Mouse (Mus musculus) lung, embryonic 15.5 days (tissue): ENCODE data around the gene Slc22a12. TPM values are rescaled to one million over a fixed set of nuclear protein-coding genes. Genes with fewer than 3 reads are reported as not detected.
A peak's percentile ranks its signal among the peaks of the same experiment; 100 is the strongest.

Source experiments
- ATAC-seq: fragments of 200-750 bp; cut with Nextera tagmentation; 2 replicates; pipeline ENCODE4 v1.8.0; 2017; ENCODE audit warnings: moderate number of reproducible peaks, borderline replicate concordance; ENCODE audit not compliant: low FRiP score, low TSS enrichment; ENCODE audit errors: extremely low read depth
- H3K27ac ChIP-seq: fragments of 300-500 bp; sonication (generic); 2 replicates; pipeline ENCODE4 v1.5.1; 2015; ENCODE audit warnings: moderate library complexity, mild to moderate bottlenecking, inconsistent platforms
- H3K27me3 ChIP-seq: fragments of 300-500 bp; sonication (generic); 2 replicates; pipeline ENCODE4 v1.6.1; 2015; ENCODE audit warnings: inconsistent platforms
- H3K36me3 ChIP-seq: fragments of 300-500 bp; sonication (generic); 2 replicates; pipeline ENCODE4 v1.6.1; 2015; ENCODE audit warnings: inconsistent platforms
- H3K4me1 ChIP-seq: fragments of 300-500 bp; sonication (generic); 2 replicates; pipeline ENCODE4 v1.6.1; 2015; ENCODE audit warnings: inconsistent platforms
- H3K4me2 ChIP-seq: fragments of 300-500 bp; sonication (generic); 2 replicates; pipeline ENCODE4 v1.6.1; 2015; ENCODE audit warnings: inconsistent platforms, mild to moderate bottlenecking, moderate library complexity
- H3K4me3 ChIP-seq: fragments of 300-500 bp; sonication (generic); 2 replicates; pipeline ENCODE4 v1.5.1; 2015; ENCODE audit warnings: mild to moderate bottlenecking, inconsistent platforms
- H3K9ac ChIP-seq: fragments of 300-500 bp; sonication (generic); 2 replicates; pipeline ENCODE4 v1.6.1; 2015; ENCODE audit warnings: inconsistent platforms
- H3K9me3 ChIP-seq: fragments of 300-500 bp; sonication (generic); 2 replicates; pipeline ENCODE4 v1.6.1; 2016; ENCODE audit warnings: inconsistent platforms
- WGBS: fragments of 180-500 bp; shearing (Covaris S2); methylation state at CpG from one replicate; pipeline ENCODE4 v1.1.7; 2015; 5-methylcytosine and 5-hydroxymethylcytosine counted together
- polyA plus RNA-seq: library from polyadenylated mRNA; unstranded; fragments of >200 nt; fragmentation: Nextera tagmentation; extraction: Ambion mirVana; gene quantifications from 2 replicates; pipeline ENCODE4 v1.2.1, GENCODE M21; 2015

Gene Slc22a12
- polyA plus RNA-seq, 1 experiment from 2014 or later, result 0.11 TPM

DNA sequence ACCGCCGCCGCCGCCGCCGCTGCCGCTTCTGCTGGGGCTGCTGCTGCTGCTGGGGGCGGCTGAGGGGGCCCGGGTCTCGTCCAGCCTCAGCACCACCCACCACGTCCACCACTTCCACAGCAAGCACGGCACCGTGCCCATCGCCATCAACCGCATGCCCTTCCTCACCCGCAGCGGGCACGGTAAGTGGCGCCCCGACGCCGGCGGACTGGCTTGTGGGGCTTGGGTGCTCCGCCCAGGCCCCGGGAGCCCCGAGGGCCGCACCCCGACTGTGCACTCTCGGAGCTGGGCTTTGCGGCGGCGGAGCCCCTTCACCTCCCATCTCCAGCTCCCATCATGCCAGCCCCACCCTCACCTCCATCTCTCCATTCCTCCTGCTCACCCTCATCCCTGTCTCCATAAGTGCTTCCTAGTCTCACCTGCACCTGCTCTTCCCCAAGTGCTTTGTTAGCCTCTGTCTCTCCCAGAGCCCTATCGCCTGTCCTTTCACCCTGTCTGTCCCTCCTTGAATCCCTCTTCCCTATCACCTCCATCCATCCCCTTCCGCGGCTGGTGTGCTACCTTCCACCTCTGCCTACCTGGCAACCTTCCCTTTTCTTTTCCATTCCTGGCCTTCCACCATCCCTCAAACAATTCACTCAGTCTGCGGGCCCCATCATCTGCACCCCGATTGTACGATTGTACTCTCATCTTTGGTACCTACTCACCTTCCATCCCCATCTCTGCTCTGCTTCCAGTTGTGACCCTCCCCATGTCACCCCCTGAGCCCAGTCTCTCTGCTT is 44.3 kb downstream of the Slc22a12 start:
- 4% methylated on average over 30 of the region's 38 CpGs for WGBS
- Histone ChIP-seq H3K9me3 (no peaks in the 10 kb centered on the region), H3K27me3 (peaks cover 96% of the 10 kb centered on the region), H3K9ac (no peak overlapping the region; the same call in 1 of the 2 replicates), H3K36me3 (no peaks in the 10 kb centered on the region), H3K4me2 (peak overlapping the region; percentile 81), H3K4me1 (peaks cover 16% of the 10 kb centered on the region), H3K4me3 (peak overlapping the region; percentile 41), H3K27ac (no peak overlapping the region)
- no peak for ATAC-seq

DNA sequence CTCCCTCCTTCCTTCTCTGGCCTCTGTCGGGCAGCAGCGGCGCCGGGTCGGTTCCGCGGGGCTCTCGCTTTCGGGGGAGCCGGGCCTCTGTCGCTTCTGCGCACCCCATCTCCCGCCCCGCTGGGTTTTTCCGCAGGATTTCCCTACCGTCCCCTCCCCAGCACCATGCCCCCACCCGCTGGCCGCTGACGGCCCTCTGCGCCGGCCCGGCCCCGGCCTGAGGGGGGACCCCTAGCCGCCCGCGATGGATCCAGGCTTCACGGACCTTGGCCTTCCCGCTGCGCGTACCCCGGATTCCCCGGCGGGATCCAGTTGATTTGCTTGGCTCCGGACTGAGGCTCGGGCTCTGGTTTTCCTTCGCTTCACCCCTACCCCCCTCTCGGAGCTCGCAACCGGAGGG is 45.0 kb downstream of the Slc22a12 start:
- Histone ChIP-seq H3K9ac (no peak overlapping the region; the same call in 1 of the 2 replicates), H3K36me3 (no peaks in the 10 kb centered on the region), H3K4me2 (peak overlapping the region; percentile 81), H3K27me3 (peaks cover 96% of the 10 kb centered on the region), H3K4me3 (peak overlapping the region; percentile 41), H3K9me3 (no peaks in the 10 kb centered on the region), H3K27ac (no peak overlapping the region), H3K4me1 (peaks cover 16% of the 10 kb centered on the region)
- 2% methylated on average over 37 of the region's 39 CpGs for WGBS
- ATAC-seq, result no peak

DNA sequence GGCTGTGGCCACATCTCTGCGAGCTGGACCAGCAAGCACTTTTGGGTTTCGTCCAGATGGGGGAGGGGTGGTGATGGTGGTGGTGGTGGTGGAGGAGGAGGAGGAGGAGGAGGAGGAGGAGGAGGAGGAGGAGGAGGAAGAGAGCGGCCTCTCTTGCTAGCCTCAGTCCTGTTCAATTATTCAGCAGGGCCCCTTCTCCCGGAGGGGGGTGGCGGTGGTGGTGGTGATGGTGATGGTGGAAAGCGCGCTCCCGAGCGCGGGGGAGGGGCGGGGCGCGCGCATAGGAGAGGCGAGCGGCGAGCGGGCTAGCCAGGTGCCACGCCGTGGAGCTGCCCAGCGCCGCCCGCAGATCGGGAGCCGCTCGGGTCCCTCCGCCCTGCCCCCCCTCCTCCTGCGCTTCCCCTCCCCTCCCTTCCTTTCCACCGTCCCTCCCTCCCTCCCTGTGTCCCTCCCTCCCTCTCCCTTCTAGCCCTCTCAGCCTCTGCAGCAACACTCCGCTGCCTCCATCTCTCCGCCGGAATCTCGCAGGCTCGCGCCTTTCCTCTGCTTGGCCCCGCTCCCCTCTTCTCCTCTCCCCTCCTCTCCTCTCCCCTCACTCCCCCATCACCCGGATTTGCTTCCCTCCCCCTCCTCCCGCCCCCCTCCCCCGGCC is 45.6 kb downstream of the Slc22a12 start:
- ATAC-seq, result 0 out of 2 replicates have a peak, but pooled peaks have one; percentile 11
- WGBS, result 2% methylated on average over 18 of the region's 39 CpGs

DNA sequence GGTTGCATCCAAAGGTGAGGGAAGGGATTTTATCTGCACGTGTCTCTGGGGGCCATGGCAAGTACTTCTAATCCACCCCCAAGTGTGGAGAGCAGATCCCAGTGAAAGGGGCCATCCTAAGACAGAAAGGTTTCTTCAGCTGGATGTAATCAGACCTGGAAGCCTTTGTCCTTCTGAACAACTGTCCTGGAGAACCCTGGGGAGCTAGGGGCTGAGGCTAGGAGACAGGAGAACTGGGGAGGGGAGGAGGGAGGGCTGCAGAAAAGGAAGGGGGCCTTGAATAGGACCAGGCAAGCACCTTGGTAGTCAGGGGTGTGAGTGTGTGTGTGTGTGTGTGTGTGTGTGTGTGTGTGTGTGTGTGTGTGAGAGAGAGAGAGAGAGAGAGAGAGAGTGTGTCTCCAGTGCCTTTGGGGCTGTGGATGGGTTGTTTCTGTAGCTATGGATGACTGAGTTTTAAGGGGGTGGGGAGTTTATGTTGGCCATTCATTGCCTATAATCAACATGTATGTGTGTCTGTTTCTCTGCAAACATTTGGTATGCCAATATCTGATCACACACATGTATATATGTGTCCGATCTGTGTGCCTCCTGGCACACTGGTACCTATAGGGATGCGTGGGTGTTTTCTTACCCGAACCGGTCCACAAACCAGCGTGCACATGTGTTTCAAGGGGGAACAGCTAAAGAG is 46.2 kb downstream of the Slc22a12 start:
- 11% methylated on average over 6 of the region's 6 CpGs for WGBS
- no peak; the same call in 1 of the 2 replicates for ATAC-seq
- Histone ChIP-seq H3K4me3 (no peak overlapping the region), H3K9me3 (no peaks in the 10 kb centered on the region), H3K36me3 (no peaks in the 10 kb centered on the region), H3K4me1 (peaks cover 8% of the 10 kb centered on the region), H3K27me3 (peaks cover 96% of the 10 kb centered on the region), H3K9ac (no peak overlapping the region), H3K27ac (no peak overlapping the region), H3K4me2 (no peak overlapping the region)

More for the DNA sequence above, 45.6 kb downstream of the Slc22a12 start:
- Histone ChIP-seq H3K36me3 (no peaks in the 10 kb centered on the region), H3K4me3 (peak overlapping the region; percentile 41), H3K27me3 (peaks cover 97% of the 10 kb centered on the region), H3K27ac (no peak overlapping the region), H3K9ac (no peak overlapping the region), H3K9me3 (no peaks in the 10 kb centered on the region), H3K4me1 (peaks cover 14% of the 10 kb centered on the region), H3K4me2 (peak overlapping the region; percentile 81)

DNA sequence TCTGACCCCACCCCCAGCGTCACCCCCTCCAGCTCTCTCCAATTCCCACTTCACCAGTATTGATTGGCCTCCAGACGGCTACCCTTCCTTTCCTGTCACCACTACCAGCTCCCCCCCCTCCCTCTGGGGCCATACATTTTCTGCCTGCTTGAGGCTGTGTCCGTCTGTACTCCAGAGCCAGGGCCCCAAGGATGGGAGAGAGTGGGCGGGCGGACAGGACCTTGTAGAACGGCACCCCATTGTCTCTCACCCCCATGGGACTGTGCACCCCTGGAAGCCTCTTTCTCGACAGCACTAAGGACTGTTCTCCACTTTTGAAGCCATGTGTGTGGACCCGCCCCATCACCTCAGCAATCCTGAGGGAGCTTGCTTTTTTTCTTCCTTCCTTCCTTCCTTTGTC is 47.1 kb downstream of the Slc22a12 start:
- 37% methylated on average over 8 of the region's 8 CpGs for WGBS
- no peak for ATAC-seq

DNA sequence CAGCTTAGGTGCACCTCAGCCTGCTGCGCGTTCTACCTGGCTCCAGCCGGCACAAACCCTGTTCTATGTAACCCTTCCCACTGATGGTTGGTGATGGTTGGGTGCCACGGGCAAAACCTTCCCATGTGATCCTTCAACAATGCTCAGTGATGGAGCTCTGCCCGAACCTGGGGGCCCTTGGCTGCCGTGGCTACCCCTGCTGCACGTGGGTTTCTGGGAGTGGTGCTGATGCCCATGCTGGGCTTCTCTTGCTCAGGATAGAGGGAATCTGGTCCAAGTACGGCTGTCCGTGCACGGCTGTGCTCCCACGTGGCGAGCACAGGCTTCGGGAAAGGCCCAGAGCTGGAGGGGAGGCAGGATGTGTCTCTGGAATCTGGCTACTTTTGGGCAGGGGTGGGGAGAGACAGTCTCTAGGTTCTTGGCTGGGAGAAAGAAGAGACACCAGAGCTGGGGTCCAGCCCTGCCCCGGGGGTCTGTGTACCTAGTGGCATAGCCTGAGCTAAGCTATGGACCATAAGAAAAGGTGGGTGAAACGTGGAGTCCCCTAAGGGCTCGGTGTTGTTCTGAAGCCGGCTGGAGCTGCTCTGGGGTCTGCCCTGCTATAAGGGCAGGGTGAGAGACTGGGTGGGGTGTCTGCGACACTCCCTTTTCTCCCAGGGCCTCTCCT is 48.2 kb downstream of the Slc22a12 start:
- Histone ChIP-seq H3K9me3 (no peaks in the 10 kb centered on the region), H3K4me1 (peaks cover 8% of the 10 kb centered on the region), H3K4me2 (no peak overlapping the region), H3K36me3 (no peaks in the 10 kb centered on the region), H3K27me3 (peaks cover 82% of the 10 kb centered on the region), H3K27ac (no peak overlapping the region), H3K4me3 (no peak overlapping the region), H3K9ac (no peak overlapping the region)
- 45% methylated on average over 18 of the region's 18 CpGs for WGBS
- no peak for ATAC-seq

More for the DNA sequence above, 47.1 kb downstream of the Slc22a12 start:
- H3K4me1 ChIP-seq, result peaks cover 8% of the 10 kb centered on the region
- H3K36me3 ChIP-seq, result no peaks in the 10 kb centered on the region
- peaks cover 93% of the 10 kb centered on the region for H3K27me3 ChIP-seq
- H3K9ac ChIP-seq, result no peak overlapping the region
- H3K4me2 ChIP-seq, result no peak overlapping the region
- H3K27ac ChIP-seq, result no peak overlapping the region
- H3K9me3 ChIP-seq, result no peaks in the 10 kb centered on the region
- no peak overlapping the region for H3K4me3 ChIP-seq

DNA sequence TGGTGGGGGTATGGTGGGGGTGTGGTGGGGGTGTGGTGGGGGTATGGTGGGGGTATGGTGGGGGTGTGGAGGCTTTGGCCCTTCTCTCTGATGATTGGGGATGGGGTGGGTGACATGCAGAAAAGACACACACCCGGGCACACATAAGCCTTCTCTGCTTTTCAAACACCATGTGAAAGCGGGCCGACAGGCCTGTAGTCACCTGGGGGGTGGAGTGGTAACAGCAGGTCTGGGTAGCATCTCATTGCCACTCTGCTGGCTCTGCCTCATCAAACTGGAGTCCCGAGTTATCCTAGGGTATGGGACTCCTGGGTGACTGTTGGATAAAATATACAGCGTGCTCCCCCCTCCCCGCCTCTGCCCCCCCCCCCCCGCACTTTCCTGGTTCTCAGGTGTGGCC is 48.8 kb downstream of the Slc22a12 start:
- 69% methylated on average over 4 of the region's 7 CpGs for WGBS
- H3K9me3 ChIP-seq, result no peaks in the 10 kb centered on the region

DNA sequence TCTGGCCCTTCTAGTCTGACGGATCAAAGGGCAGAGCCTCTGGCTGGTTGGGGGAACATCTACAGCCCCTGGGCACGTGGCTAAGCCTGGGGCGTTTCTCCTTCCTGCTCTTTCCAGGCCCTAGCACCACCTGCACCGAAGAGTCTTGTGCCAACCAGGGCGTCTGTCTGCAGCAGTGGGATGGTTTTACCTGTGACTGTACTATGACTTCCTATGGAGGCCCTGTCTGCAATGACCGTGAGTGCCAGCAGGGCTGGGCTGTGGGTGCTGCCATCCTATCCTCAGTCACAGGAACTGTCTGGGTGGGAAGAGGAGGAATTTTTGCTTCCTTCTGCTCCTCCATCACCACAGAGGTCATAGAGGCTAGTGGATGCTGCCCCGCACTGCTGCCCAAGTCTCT is 49.6 kb downstream of the Slc22a12 start:
- WGBS, result 78% methylated on average over 7 of the region's 7 CpGs
- no peak overlapping the region for H3K27ac ChIP-seq
- no peak for ATAC-seq
- no peak overlapping the region for H3K9ac ChIP-seq
- H3K27me3 ChIP-seq, result peaks cover 73% of the 10 kb centered on the region
- peaks cover 7% of the 10 kb centered on the region for H3K4me1 ChIP-seq
- no peak overlapping the region for H3K4me2 ChIP-seq
- no peaks in the 10 kb centered on the region for H3K9me3 ChIP-seq
- H3K4me3 ChIP-seq, result no peak overlapping the region
- no peaks in the 10 kb centered on the region for H3K36me3 ChIP-seq

More for the DNA sequence above, 48.8 kb downstream of the Slc22a12 start:
- Histone ChIP-seq H3K9ac (no peak overlapping the region), H3K4me3 (no peak overlapping the region), H3K27ac (no peak overlapping the region), H3K4me2 (no peak overlapping the region), H3K36me3 (no peaks in the 10 kb centered on the region), H3K4me1 (peaks cover 8% of the 10 kb centered on the region), H3K27me3 (peaks cover 81% of the 10 kb centered on the region)
- no peak for ATAC-seq

DNA sequence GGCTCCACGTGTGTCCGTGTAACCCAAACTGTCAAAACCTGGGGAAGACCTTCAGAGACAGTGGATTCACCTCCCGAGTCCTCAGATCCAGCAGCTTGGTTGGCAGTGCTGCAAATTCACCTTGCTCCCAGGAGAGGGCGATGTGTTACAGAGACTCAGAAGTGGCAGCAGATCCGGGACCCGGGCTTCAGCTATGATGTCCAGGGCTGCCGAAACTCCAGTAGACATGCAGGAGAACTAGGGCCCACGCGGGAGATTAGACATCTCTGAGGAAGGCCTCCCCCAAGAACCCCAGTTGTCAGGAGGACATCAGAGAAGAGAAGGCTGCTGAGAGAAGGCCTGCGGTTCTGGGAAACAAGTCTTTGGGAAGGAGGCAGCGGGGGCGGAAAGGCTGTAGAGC is 50.7 kb downstream of the Slc22a12 start:
- Histone ChIP-seq H3K27me3 (peaks cover 62% of the 10 kb centered on the region), H3K9ac (no peak overlapping the region), H3K4me3 (no peak overlapping the region), H3K4me2 (no peak overlapping the region), H3K9me3 (no peaks in the 10 kb centered on the region), H3K27ac (no peak overlapping the region), H3K4me1 (no peaks in the 10 kb centered on the region), H3K36me3 (no peaks in the 10 kb centered on the region)
- no peak for ATAC-seq
- WGBS, result 20% methylated on average over 12 of the region's 12 CpGs

DNA sequence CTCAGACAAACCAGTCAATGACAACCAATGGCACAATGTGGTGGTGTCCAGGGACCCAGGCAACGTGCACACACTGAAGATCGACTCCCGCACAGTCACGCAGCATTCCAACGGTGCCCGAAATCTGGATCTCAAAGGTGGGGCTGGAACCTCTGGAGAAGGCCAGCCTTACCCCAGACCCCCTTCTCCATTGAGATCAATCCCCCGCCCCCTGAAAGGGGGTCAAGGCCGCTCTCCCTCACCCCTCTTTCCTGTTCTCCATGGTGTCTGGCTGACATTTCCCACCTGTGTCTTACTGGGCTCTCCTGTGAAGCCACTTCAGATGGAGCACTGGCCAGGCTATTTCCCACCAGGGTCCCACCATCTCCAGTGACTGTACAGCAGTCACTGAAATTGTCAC is 51.3 kb downstream of the Slc22a12 start:
- Histone ChIP-seq H3K27me3 (peaks cover 57% of the 10 kb centered on the region), H3K27ac (no peak overlapping the region), H3K36me3 (no peaks in the 10 kb centered on the region), H3K4me2 (no peak overlapping the region), H3K4me3 (no peak overlapping the region), H3K4me1 (no peaks in the 10 kb centered on the region), H3K9ac (no peak overlapping the region), H3K9me3 (no peaks in the 10 kb centered on the region)
- WGBS, result 67% methylated on average over 8 of the region's 8 CpGs
- no peak for ATAC-seq

DNA sequence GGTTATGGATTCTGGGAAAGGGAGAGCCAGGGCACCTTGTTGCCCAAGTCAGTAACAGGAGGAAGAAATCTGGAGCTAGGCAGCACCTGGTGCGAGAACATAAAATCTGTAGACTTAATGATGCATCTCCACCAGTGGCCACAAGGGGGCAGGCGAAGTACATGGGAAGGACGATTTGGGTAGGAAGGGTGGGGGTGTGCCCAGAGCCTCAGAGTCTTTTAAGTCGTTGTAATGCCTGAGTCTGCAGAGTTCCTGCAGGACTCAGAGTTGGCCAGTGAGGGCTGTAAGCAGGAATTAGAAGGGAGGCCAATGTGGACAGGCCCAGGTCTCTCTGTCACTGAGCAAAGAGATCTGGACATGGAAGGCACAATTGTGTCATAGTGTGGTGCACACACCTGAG is 53.8 kb downstream of the Slc22a12 start:
- peaks cover 32% of the 10 kb centered on the region for H3K27me3 ChIP-seq
- H3K9me3 ChIP-seq, result no peaks in the 10 kb centered on the region
- H3K36me3 ChIP-seq, result no peaks in the 10 kb centered on the region
- no peaks in the 10 kb centered on the region for H3K4me1 ChIP-seq
- H3K4me2 ChIP-seq, result no peak overlapping the region
- H3K27ac ChIP-seq, result no peak overlapping the region
- no peak overlapping the region for H3K9ac ChIP-seq
- H3K4me3 ChIP-seq, result no peak overlapping the region
- no peak for ATAC-seq
- whole genome bisulfite sequencing, result 0% methylated on average over 4 of the region's 4 CpGs
